Mouse (Mus musculus) hindbrain, embryonic 14.5 days (tissue): ENCODE measurements at regions not wholly inside any gene's neighbourhood (a gene's known extent, or its start where the extent isn't known, plus 50 kb on each side); places are given as distances from the start of the nearest gene placed in this dataset.

Experiments used
- ATAC-seq: fragments of 200-750 bp; cut with Nextera tagmentation; 2 replicates; pipeline ENCODE4 v1.8.0; 2017; ENCODE audit warnings: moderate number of reproducible peaks, mild to moderate bottlenecking, moderate TSS enrichment, moderate library complexity; ENCODE audit not compliant: low FRiP score
- DNase-seq: peaks from one replicate; pipeline ENCODE4 v3.0.0-alpha.2; 2015; ENCODE audit warnings: low spot score
- H3K27ac ChIP-seq: fragments of 300-500 bp; sonication (generic); 2 replicates; pipeline ENCODE4 v1.5.1; 2014; ENCODE audit warnings: mild to moderate bottlenecking, moderate library complexity
- H3K27me3 ChIP-seq: fragments of 300-500 bp; sonication (generic); 2 replicates; pipeline ENCODE4 v1.6.1; 2014; ENCODE audit warnings: mild to moderate bottlenecking, low read length, mixed read lengths; ENCODE audit not compliant: control insufficient read depth, insufficient read depth
- H3K36me3 ChIP-seq: fragments of 300-500 bp; sonication (generic); replicated peaks from 2 replicates; pipeline ENCODE4 v1.6.1; 2014; ENCODE audit not compliant: control insufficient read depth, insufficient read depth
- H3K4me1 ChIP-seq: fragments of 300-500 bp; sonication (generic); replicated peaks from 2 replicates; pipeline ENCODE4 v1.6.1; 2014; ENCODE audit warnings: antibody characterized with exemption, low read length, mixed read lengths; ENCODE audit not compliant: control insufficient read depth, insufficient read depth
- H3K4me2 ChIP-seq: fragments of 300-500 bp; sonication (generic); replicated peaks from 2 replicates; pipeline ENCODE4 v1.6.1; 2014; ENCODE audit warnings: mild to moderate bottlenecking, moderate library complexity
- H3K4me3 ChIP-seq: fragments of 300-500 bp; sonication (generic); replicated peaks from 2 replicates; pipeline ENCODE4 v1.5.1; 2014; ENCODE audit warnings: mild to moderate bottlenecking, low read length
- H3K9ac ChIP-seq: fragments of 300-500 bp; sonication (generic); 2 replicates; pipeline ENCODE4 v1.6.1; 2014
- H3K9me3 ChIP-seq: fragments of 300-500 bp; sonication (generic); 2 replicates; pipeline ENCODE4 v1.6.1; 2016; ENCODE audit warnings: low read length; ENCODE audit not compliant: control insufficient read depth
- WGBS: fragments of 180-500 bp; shearing (Covaris S2); extraction: QIAGEN DNeasy Blood & Tissue Kit; methylation state at CpG from one replicate; pipeline ENCODE4 v1.1.7; 2014; 5-methylcytosine and 5-hydroxymethylcytosine counted together

GRCm38 (mm10) chr8:43956500-43956899 is 246.7 kb upstream of the Adam34 start:
- Histone ChIP-seq H3K9me3 (no peaks in the 10 kb centered on the region), H3K4me2 (no peak overlapping the region), H3K4me3 (no peak overlapping the region), H3K27me3 (no peaks in the 10 kb centered on the region), H3K9ac (no peak overlapping the region), H3K36me3 (no peaks in the 10 kb centered on the region), H3K4me1 (no peaks in the 10 kb centered on the region), H3K27ac (no peak overlapping the region)
- no peak for DNase-seq
- no peak for ATAC-seq
- WGBS = 90% methylated on average over 3 of the region's 3 CpGs

- DNase-seq (no peak), ATAC-seq (0 out of 2 replicates have a peak, but pooled peaks have one; percentile 27)
- no peak overlapping the region for H3K4me3 ChIP-seq
- H3K9ac ChIP-seq = no peak overlapping the region; the same call in 1 of the 2 replicates
- H3K27ac ChIP-seq = peak overlapping the region; percentile 21; the same call in 1 of the 2 replicates
- H3K9me3 ChIP-seq = no peaks in the 10 kb centered on the region
- peaks cover 2% of the 10 kb centered on the region; the same call in 1 of the 2 replicates for H3K4me1 ChIP-seq
- no peaks in the 10 kb centered on the region for H3K36me3 ChIP-seq
- 47% methylated on average over 9 of the region's 9 CpGs for WGBS
- H3K4me2 ChIP-seq = peak overlapping the region; percentile 27
- no peaks in the 10 kb centered on the region for H3K27me3 ChIP-seq
Measured at GRCm38 (mm10) chr8:43949224-43950021, 239.6 kb upstream of the Adam34 start.

- ATAC-seq (no peak), DNase-seq (no peak)
- peak overlapping the region; percentile 21; the same call in 1 of the 2 replicates for H3K27ac ChIP-seq
- H3K36me3 ChIP-seq = no peaks in the 10 kb centered on the region
- no peak overlapping the region for H3K4me3 ChIP-seq
- peak overlapping the region; percentile 27 for H3K4me2 ChIP-seq
- H3K9ac ChIP-seq = 0 out of 2 replicates have a peak overlapping the region, but pooled peaks have one; percentile 1
- no peaks in the 10 kb centered on the region for H3K27me3 ChIP-seq
- no peaks in the 10 kb centered on the region for H3K9me3 ChIP-seq
- peaks cover 2% of the 10 kb centered on the region; the same call in 1 of the 2 replicates for H3K4me1 ChIP-seq
- WGBS = 28% methylated on average over 6 of the region's 6 CpGs
Measured at GRCm38 (mm10) chr8:43948807-43949206, 239.0 kb upstream of the Adam34 start.

- DNase-seq (no peak), ATAC-seq (no peak)
- no peak overlapping the region for H3K9ac ChIP-seq
- H3K27me3 ChIP-seq = no peaks in the 10 kb centered on the region
- H3K4me1 ChIP-seq = no peaks in the 10 kb centered on the region
- H3K36me3 ChIP-seq = no peaks in the 10 kb centered on the region
- no peak overlapping the region for H3K4me2 ChIP-seq
- H3K9me3 ChIP-seq = no peaks in the 10 kb centered on the region
- H3K27ac ChIP-seq = no peak overlapping the region
- no peak overlapping the region for H3K4me3 ChIP-seq
Measured at GRCm38 (mm10) chr8:43931727-43932126, 221.9 kb upstream of the Adam34 start.

GRCm38 (mm10) chr8:43922982-43923381 is 213.1 kb upstream of the Adam34 start:
- no peaks in the 10 kb centered on the region for H3K36me3 ChIP-seq
- no peak overlapping the region for H3K4me3 ChIP-seq
- no peaks in the 10 kb centered on the region for H3K27me3 ChIP-seq
- ATAC-seq (no peak), DNase-seq (no peak)
- no peak overlapping the region for H3K9ac ChIP-seq
- 73% methylated on average over 3 of the region's 3 CpGs for WGBS
- no peaks in the 10 kb centered on the region for H3K4me1 ChIP-seq
- no peaks in the 10 kb centered on the region for H3K9me3 ChIP-seq
- no peak overlapping the region for H3K27ac ChIP-seq
- H3K4me2 ChIP-seq = no peak overlapping the region

GRCm38 (mm10) chr8:43921263-43921662 is 211.4 kb upstream of the Adam34 start:
- Histone ChIP-seq H3K36me3 (no peaks in the 10 kb centered on the region), H3K27me3 (no peaks in the 10 kb centered on the region), H3K4me3 (no peak overlapping the region), H3K27ac (no peak overlapping the region), H3K4me1 (no peaks in the 10 kb centered on the region), H3K9ac (no peak overlapping the region), H3K9me3 (no peaks in the 10 kb centered on the region), H3K4me2 (no peak overlapping the region)
- DNase-seq = no peak
- 66% methylated on average over 7 of the region's 7 CpGs for WGBS
- ATAC-seq = no peak

GRCm38 (mm10) chr8:43906119-43906518 is 196.3 kb upstream of the Adam34 start:
- H3K4me2 ChIP-seq = no peak overlapping the region
- ATAC-seq (no peak), DNase-seq (no peak)
- H3K9ac ChIP-seq = no peak overlapping the region
- no peaks in the 10 kb centered on the region for H3K27me3 ChIP-seq
- no peak overlapping the region for H3K27ac ChIP-seq
- H3K4me1 ChIP-seq = no peaks in the 10 kb centered on the region
- 80% methylated on average over 3 of the region's 3 CpGs for WGBS
- H3K9me3 ChIP-seq = no peaks in the 10 kb centered on the region
- H3K4me3 ChIP-seq = no peak overlapping the region
- H3K36me3 ChIP-seq = no peaks in the 10 kb centered on the region

- H3K9me3 ChIP-seq = no peaks in the 10 kb centered on the region
- no peak overlapping the region for H3K4me3 ChIP-seq
- H3K27me3 ChIP-seq = no peaks in the 10 kb centered on the region
- H3K36me3 ChIP-seq = no peaks in the 10 kb centered on the region
- ATAC-seq (peak; percentile 43; the same call in 1 of the 2 replicates), DNase-seq (peak; percentile 25)
- H3K4me1 ChIP-seq = no peaks in the 10 kb centered on the region
- no peak overlapping the region for H3K4me2 ChIP-seq
- H3K27ac ChIP-seq = no peak overlapping the region
- H3K9ac ChIP-seq = no peak overlapping the region
Measured at GRCm38 (mm10) chr8:43895171-43895570, 185.3 kb upstream of the Adam34 start.

GRCm38 (mm10) chr8:43853820-43854590 is 144.2 kb upstream of the Adam34 start:
- H3K27ac ChIP-seq = no peak overlapping the region
- ATAC-seq = peak; percentile 40; the same call in 1 of the 2 replicates
- no peak overlapping the region for H3K9ac ChIP-seq
- H3K4me1 ChIP-seq = no peaks in the 10 kb centered on the region
- no peaks in the 10 kb centered on the region for H3K27me3 ChIP-seq
- H3K36me3 ChIP-seq = no peaks in the 10 kb centered on the region
- H3K4me2 ChIP-seq = no peak overlapping the region
- WGBS = 67% methylated on average over 3 of the region's 3 CpGs
- no peak overlapping the region for H3K4me3 ChIP-seq
- H3K9me3 ChIP-seq = no peaks in the 10 kb centered on the region
- DNase-seq = no peak
